Mouse (Mus musculus) ES-Bruce4 (cell line): Measurements from ENCODE around the gene Haghl.

ENCODE experiments used
- CTCF ChIP-seq: IDR thresholded peaks from one replicate; pipeline ENCODE4 v1.8.1; 2011; ENCODE audit warnings: low read depth, low read length
- EP300 ChIP-seq: IDR thresholded peaks from 2 replicates; pipeline ENCODE4 v1.6.1; 2011; ENCODE audit warnings: low read depth, low read length; ENCODE audit not compliant: insufficient read depth
- POLR2A ChIP-seq: IDR thresholded peaks from one replicate; pipeline ENCODE4 v1.8.1; 2011; ENCODE audit warnings: low read length; ENCODE audit not compliant: insufficient read depth

DNA sequence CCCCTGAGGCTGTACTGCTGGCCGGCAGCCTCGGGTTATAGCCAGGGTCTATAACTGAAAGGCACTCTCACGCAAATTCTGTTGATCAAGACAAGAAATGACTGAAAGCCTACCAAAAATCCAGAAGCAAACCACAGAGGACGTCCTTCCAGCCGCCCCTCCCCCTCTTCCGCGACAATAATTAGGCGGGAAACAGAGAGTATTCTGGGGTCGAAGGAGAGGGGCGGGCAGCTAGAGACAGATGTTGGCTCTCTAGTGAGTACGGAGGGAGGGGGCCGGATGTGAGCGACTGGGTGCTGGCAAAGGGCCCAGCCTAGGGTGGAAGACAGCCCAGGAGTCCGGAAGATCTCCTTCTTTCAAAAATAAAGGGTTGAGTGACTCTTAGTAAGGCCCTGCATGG lies 7.1 kb upstream of the Haghl start, which contains the start of gene Fam173a:
- TF ChIP-seq EP300 (no peak), CTCF (no peak), POLR2A (no peak)
